Mouse (Mus musculus): ENCODE measurements at regions not wholly inside any gene's neighbourhood (a gene's known extent, or its start where the extent isn't known, plus 50 kb on each side); places are given as distances from the start of the nearest gene placed in this dataset.

- TF ChIP-seq GATA1 (IDR thresholded peaks at IDR 0.05; ENCODE audit: borderline replicate concordance, low read length) = no peak
- no peak for TF ChIP-seq FLI1 (IDR thresholded peaks at IDR 0.05; ENCODE audit: low read length)
These were observed 159.6 kb downstream of the Ndfip2 start for GRCm38 (mm10) chr14:105417967-105418366.

Measured in megakaryocyte, embryonic 14.5 days (primary cell).